Mouse (Mus musculus) kidney, postnatal 36 days (tissue): Measurements from ENCODE around the gene Ggta1.
A peak's percentile ranks its signal among the peaks of the same experiment; 100 is the strongest.

Experiments used
- DNase-seq, 2 experiments: peaks; one replicate each; pipeline ENCODE4 v3.0.0; 2021 to 2022; ENCODE audit warnings: mixed read lengths in 2 of 2

Gene Ggta1

GRCm38 (mm10) chr2:35397590-35398173, 65.3 kb downstream of the Ggta1 start:
- DNase-seq, result peak; percentile 60 to 80

DNA sequence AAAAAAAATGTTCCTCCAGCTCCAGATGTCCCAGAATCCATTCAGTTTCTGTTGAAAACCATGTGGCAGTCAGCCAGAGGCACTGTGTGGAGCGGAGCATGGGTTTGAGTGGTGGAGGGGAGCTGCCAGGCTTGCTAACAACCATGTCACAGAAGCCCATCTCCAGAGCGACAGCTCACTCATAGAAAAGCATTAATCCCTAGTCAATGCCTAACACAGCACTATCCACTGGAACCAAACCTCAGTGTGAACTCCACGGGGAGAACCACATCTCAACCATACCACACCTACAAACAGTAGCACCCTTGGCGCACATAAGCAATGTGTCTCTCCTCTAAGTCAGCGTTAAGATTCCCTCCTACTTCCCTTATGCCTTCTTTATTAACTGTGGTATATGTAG, 65.9 kb downstream of the Ggta1 start, which contains the start of gene 4930402F06Rik:
TSS of gene 4930402F06Rik (minus strand) at position 80 of the 400 bp plus-strand sequence.
- DNase-seq, result no peak

GRCm38 (mm10) chr2:35385441-35385871, 77.6 kb downstream of the Ggta1 start:
- no peak for DNase-seq

DNA sequence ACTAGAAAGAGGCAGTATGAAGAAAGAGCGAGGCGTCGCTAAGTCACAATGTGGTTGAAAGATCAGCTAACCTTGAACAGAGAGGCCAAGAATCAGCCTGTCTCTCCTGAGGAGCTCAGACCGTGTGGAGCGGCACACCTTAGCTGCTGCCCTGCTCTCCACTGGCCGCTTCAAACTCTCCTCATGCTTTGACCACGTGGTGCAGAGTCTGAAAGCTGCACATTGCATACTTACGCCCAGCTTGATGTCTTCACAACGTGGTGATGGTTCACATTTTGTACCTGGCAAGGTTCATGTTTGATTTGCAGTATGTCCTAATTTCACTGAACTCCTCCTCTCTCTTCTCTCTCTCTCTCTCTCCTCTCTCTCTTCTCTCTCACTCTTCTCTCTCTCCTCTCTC, 83.7 kb downstream of the Ggta1 start:
- no peak for DNase-seq

DNA sequence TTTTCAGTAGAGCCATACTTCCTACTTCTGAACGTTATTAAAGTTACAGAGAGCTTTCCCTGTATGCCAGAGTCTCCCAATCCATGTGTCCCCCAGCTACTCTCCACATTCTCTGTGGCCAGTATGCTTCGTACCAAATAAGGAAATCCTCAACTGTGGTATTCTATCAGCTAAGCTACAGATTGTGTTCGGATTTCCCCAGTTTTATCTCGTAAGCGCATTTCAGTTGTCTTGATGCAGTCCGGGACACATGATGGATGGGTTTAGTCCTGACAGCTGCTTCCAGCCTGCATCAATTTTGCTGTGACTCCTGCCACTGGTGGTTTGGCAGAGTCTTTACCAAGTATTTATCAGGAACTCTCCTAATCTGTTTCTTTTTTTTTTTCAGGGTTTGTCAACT, 85.4 kb downstream of the Ggta1 start:
- no peak for DNase-seq

DNA sequence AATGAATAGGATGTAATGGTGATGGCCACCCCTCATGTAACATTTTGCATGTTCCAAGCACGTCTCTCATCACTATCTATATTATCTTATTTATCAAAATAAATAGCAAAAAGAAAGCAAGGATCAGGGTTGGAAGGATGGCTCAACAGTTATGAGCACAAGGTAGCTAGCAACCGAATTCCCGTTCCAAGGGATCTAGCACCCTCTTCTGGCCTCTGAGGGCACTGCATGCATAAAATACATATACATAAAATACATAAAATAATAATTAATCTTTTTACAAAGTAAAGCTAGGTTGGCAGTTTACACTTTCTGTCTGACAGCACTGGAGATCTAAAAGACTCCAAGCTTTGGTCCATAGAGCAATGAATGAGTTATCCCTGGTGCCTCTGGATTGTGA, 90.0 kb downstream of the Ggta1 start:
- peak in 1 of 2 experiments; percentile 46 for DNase-seq

DNA sequence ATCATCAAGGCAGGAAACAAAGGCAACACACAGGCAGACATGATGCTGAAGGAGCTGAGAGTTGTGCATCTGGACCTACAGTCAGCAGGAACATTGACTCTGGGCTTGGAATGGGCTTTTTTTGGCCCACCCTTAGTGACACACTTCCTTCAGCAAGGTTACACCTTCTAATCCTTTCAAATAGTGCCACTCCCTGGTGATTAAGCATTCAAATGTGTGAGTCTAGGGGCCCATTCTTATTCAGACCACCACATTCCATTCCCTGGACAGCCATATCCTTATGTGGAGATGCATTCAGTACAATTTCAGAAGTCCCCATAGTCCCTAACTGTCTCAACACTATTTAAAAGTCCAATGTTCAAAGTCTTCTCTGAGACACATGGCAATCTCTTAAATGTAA, 92.3 kb downstream of the Ggta1 start:
- DNase-seq, result no peak

DNA sequence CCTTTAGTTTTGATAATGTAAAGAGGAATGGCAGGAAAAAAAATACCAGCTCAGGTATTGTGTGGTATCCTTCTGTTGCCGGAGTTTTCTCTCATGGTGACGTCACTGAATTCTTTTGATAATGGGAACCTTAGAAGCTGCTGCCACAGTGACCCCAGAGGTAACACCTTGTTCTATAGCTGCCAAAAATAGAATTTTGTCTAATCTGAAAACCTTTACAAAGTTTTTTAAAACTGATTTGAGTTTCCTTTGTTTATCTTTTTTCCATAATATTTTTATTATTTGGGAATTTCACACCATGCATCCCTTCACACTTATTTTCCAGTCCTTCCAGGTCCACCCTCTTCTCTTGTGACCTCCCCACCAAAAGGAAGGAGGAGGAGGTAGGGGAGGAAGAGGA, 95.4 kb downstream of the Ggta1 start, which contains the start of gene 4930568D16Rik:
TSS of gene 4930568D16Rik (minus strand) at position 101 of the 400 bp plus-strand sequence.
- DNase-seq, result no peak
